Mouse (Mus musculus) bone marrow macrophage, adult 2 months (primary cell): ENCODE data around the gene Elovl2.

Experiments
- CTCF ChIP-seq: IDR thresholded peaks from 2 replicates; pipeline ENCODE4 v1.5.1; 2012; ENCODE audit warnings: low read depth, mild to moderate bottlenecking, low read length, moderate library complexity
- POLR2A ChIP-seq: IDR thresholded peaks from 2 replicates; pipeline ENCODE4 v1.6.1; 2012; ENCODE audit warnings: mild to moderate bottlenecking, low read depth, low read length, borderline replicate concordance

DNA sequence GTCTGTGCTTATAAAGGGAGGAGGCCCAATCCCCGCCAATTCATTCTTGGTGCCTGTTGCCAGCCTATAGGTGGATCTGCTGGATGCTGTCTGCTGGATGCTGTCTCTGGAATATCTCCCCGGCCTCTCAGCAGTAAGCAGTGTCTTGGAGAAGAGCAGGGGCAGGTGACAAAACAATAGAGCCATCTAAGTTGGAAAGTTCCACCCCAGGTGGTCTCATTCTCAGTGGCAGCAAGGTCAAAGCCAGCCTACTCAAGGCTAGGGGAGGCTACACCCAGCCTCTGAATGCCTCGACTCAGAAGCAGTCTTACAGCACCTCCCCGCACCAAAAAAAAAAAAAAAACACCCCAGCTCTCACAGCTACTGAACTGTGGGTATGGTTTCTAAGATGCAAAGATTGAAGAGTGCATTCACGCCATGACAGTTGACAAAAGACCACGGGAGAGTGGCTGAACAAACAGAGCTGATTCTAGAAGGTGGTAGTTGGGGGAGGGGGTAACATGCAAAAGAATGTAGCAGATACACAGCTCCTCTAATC, 74.7 kb downstream of the Elovl2 start:
- TF ChIP-seq CTCF (no peak), POLR2A (no peak)
